Mouse (Mus musculus) adrenal gland, postnatal 36 days (tissue): ENCODE data around the gene Spin2g. TPM values are rescaled to one million over a fixed set of nuclear protein-coding genes. Genes with fewer than 3 reads are reported as not detected.
"Not testable (repeated sequence)": the region's sequence is repeated elsewhere in the genome, so short reads cannot be mapped to it uniquely, and the experiment has no call there.

Experiments
- DNase-seq, 2 experiments: peaks; one replicate each; pipeline ENCODE4 v3.0.0; 2021; ENCODE audit warnings: mixed read lengths in 1 of 2
- long read RNA-seq, 2 experiments: library from polyadenylated mRNA; stranded (forward); transcript quantifications; one replicate each; pipeline ENCODE4 v2.0.0; 2021; ENCODE audit warnings: borderline sequencing depth in 2 of 2
- total RNA-seq, 2 experiments: library from RNA; stranded (reverse); gene quantifications; 2 replicates each; pipeline ENCODE4 v1.2.3; 2021

Spin2g gene
- not detected for total RNA-seq
- long read RNA-seq, experiment 1 = 0 reads
- long read RNA-seq, experiment 2 = 0 reads

- not testable (repeated sequence) for DNase-seq
Observed at GRCm38 (mm10) chrX:34238633-34239032, at the start of gene Spin2g. Gene Spin2g (minus strand): TSS chrX:34238733.

Other genes starting within 250 kb of the Spin2g start
- not detected for gene Btbd35f9, start 77.2 kb downstream of the Spin2g start, total RNA-seq
- gene Btbd35f8, start 211.8 kb upstream of the Spin2g start, total RNA-seq = not detected